Mouse (Mus musculus): ENCODE data around the gene Catsper2.

Gene Catsper2

GRCm38 (mm10) chr2:121413387-121414042, at the start of gene Catsper2, which contains the start of gene Pdia3:
Catsper2 (minus strand) TSS chr2:121413792.
Pdia3 (plus strand) TSS chr2:121413775.
- DNase-seq = peak; percentile 95

- DNase-seq = no peak
Measured at GRCm38 (mm10) chr2:121460071-121460470, 46.5 kb upstream of the Catsper2 start.

- DNase-seq = peak; percentile 89
Measured at GRCm38 (mm10) chr2:121456692-121457642, 43.4 kb upstream of the Catsper2 start, which contains the start of gene Serinc4. Serinc4 (minus strand) TSS chr2:121456781.

- no peak for DNase-seq
Measured at GRCm38 (mm10) chr2:121455534-121455933, 41.9 kb upstream of the Catsper2 start.

DNA sequence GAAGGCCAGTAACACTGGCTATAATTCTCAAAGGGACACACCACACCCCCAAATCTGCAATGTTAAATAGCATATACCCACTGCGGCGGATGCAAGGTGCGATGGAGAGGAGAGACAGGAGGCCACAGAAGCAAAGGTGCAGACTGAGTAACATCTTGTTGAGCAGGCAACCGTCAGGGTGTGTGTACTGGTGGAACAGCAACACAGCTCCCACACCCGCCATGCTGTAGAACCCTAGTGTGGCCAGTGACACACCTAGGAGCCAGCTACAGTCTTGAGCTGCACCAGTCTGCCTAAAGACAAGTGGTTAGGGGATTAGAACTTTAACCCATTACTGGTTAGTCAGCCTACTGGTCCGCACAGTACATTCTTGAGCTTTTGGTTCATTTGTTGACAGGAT, 40.3 kb upstream of the Catsper2 start:
- DNase-seq = no peak

DNA sequence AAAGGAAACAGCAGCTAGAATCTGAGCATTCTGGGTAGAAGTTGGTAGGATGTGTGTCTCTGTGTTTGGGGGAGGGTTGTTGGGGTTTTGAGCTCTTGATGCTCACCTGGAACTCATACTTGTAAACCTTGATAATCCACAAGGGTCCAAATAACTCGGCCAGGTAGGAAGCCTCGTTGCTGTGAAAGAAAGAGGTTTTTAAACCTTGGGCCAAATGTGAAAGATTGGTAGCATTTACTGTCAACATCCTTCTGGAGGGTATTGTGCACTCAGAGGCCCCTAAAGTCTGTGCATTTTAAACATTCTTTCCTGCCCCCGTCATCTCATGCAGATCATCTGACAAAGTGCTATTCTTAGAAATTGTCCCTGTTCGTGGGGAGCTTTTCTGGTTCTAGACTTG, 39.4 kb upstream of the Catsper2 start, which contains the start of gene Hypk:
Gene Hypk (plus strand): TSS at position 301 of the 400 bp plus-strand sequence.
- DNase-seq = no peak

- DNase-seq = no peak
Measured at GRCm38 (mm10) chr2:121452361-121452760, 38.8 kb upstream of the Catsper2 start.

GRCm38 (mm10) chr2:121450093-121450492, 36.5 kb upstream of the Catsper2 start:
- peak; percentile 58 for DNase-seq

DNA sequence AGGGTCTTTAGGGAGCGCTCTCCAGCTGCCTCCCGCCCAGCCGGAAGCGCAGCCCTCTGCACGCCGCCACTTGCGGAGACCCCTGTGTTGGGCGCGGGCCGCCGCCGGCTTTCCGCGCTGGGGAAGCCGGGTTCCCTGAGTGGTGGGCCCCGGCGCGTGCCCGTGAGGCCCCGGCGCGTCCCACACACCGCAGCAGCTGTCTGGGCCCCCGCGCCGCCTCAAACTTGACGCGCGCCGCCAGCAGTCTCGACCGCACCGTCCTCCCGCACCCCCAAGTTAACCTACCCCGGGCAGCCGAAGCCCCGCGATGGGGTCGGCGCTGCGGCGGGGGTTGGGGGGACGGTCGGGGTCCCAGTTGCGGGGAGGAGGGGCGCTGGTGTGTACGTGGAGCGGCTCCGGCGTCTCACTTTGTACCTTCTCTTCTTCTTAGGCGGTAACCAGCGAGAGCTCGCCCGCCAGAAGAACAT, 36.0 kb upstream of the Catsper2 start:
- no peak for DNase-seq

DNA sequence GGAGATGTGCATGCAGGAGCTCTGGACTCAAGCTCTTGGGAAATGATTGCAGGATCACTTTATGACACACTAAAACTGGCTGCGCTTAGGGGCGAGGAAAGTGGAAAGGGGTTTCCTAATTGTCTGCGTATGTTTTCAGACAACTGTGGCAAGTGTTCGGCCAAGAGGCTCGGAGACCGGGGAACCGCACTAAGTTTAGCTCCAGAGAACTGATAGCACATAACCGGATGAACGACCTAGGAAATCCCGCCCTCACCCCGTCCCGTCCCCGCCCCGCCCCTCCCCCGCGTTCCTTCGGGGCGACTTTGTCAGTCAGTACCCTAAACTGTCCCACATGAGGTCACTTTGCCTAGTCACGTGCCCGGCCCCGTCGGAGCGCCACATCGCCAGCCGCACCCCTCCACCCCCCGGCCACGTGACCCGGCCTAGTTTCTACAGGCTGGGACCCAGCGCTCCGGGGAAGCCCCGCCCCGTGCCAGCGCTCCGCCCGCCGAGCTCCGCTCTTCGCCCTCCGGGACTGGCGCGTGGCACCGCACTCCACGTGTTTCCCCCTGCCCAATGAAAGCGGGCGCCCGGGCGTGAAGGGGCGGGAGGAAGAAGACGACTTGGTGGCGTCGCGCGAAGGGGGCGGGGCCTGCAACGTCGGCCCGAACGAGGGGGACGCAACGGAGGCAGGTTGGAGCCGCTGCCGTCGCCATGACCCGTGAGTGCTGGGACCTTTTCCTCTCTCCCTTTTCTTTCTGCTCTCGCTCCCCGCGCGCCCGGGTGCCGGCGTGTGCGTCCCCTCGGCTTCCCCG, 35.3 kb upstream of the Catsper2 start, which contains the start of gene Serf2:
Gene Serf2 (plus strand): TSS at position 457 of the 797 bp plus-strand sequence.
- DNase-seq = peak; percentile 100

DNA sequence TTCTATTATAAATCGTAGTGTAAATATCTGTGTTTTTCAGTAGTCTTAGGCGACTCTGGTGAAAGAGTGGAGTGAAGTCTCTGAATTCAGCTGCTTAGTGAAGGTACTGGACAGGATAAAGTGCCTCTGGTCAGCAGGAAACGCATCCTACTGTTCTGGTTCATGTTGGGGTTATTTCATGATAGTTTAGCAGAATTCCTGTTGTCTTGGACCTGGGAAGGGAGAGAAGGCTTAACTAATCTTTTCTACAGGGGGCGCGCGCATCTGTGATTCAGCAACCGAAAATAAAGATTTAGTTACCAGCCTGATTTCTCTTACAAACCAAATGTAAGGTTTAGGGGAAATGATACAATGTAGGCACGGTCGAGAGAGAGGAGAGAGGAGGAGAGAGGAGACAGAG, 34.5 kb upstream of the Catsper2 start:
- peak; percentile 74 for DNase-seq

DNA sequence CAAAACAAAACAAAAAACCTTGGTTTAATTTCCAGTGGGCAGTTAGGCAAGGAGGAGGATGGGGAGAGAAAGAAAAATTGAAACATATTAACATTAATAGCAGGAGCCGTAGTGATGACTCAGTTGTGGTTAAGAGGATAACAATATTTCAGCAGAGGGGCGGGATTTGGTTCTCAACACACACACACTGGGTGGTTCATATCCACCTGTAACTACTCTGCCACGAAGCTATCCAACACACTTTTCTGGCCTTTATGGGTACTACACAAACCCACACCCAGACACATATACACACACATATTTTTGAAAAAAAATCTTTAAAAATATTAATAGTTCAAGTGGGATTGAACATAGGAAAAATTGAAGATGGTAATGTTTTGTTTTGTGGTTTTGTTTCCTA, 33.4 kb upstream of the Catsper2 start:
- DNase-seq = no peak

- no peak for DNase-seq
Measured at GRCm38 (mm10) chr2:121446506-121446905, 32.9 kb upstream of the Catsper2 start.

GRCm38 (mm10) chr2:121445117-121445516, 31.5 kb upstream of the Catsper2 start:
- DNase-seq = no peak

- no peak for DNase-seq
Measured at GRCm38 (mm10) chr2:121444178-121444577, 30.6 kb upstream of the Catsper2 start, which contains the start of gene Ell3. Ell3 (minus strand) TSS chr2:121444278.

- no peak for DNase-seq
Measured at GRCm38 (mm10) chr2:121443068-121443349, 29.4 kb upstream of the Catsper2 start.

- DNase-seq = peak; percentile 92
Measured at GRCm38 (mm10) chr2:121442259-121443067, 28.9 kb upstream of the Catsper2 start.

DNA sequence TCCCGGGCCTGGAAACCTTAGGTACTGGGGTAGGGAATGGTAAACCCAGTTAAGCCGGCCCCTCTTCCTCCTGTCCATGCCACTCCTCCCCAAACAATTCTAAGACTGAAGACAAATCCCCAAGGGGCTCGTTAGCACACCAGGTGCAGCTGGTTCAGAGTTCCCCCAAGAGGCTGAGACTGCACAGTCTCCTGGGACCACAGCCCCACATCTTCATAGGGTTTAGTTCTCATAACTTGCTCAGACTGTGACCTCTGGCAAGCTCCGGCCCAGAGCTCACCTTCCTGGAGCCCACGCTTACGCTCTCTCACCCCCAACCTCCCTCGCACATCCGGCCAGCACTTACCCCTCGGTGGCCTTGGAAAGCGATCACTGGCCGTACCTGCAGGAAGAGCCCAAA, 28.2 kb upstream of the Catsper2 start:
- no peak for DNase-seq

- DNase-seq = no peak
Measured at GRCm38 (mm10) chr2:121440834-121441605, 27.4 kb upstream of the Catsper2 start.

DNA sequence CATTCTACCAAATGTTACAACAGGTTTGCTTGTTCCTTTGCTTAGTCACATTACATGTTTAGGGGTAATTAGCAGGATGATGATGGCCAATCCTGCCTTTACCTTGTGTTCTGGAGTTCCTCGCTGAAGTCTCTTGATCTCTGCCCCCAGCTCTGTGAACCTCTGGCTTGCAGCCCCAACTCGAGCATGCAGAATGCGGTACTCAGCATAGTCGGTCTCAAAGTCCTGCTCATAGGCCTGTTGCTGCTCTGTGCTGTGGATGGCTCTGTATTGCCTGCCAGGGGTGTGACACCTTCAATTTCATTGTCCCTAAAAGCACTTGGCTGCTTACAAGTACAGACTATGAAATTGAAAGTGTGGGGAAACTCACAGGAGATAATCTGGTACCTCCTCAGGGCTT, 26.2 kb upstream of the Catsper2 start:
- peak; percentile 86 for DNase-seq

GRCm38 (mm10) chr2:121434854-121435253, 21.3 kb upstream of the Catsper2 start:
- no peak for DNase-seq
